Mouse (Mus musculus) ES-CJ7 (cell line): ENCODE data around the gene Dnajc7.
A peak's percentile ranks its signal among the peaks of the same experiment; 100 is the strongest.

Experiments used
- DNase-seq: peaks from one replicate; pipeline ENCODE4 v3.0.0; 2011; ENCODE audit warnings: low read depth, low spot score

The Dnajc7 gene

GRCm38 (mm10) chr11:100619982-100620381, at the start of gene Dnajc7:
Dnajc7 (minus strand) TSS chr11:100620168.
- no peak for DNase-seq

GRCm38 (mm10) chr11:100659806-100660205, 39.8 kb upstream of the Dnajc7 start:
- no peak for DNase-seq

- DNase-seq: no peak
Observed at GRCm38 (mm10) chr11:100656458-100656857, 36.5 kb upstream of the Dnajc7 start.

GRCm38 (mm10) chr11:100655589-100655988, 35.6 kb upstream of the Dnajc7 start:
- peak; percentile 42 for DNase-seq

- no peak for DNase-seq
Observed at GRCm38 (mm10) chr11:100651748-100652147, 31.8 kb upstream of the Dnajc7 start.

- no peak for DNase-seq
Observed at GRCm38 (mm10) chr11:100651205-100651604, 31.2 kb upstream of the Dnajc7 start.

- DNase-seq: no peak
Observed at GRCm38 (mm10) chr11:100648405-100648804, 28.4 kb upstream of the Dnajc7 start.

GRCm38 (mm10) chr11:100646265-100646664, 26.3 kb upstream of the Dnajc7 start:
- DNase-seq: peak; percentile 90

- no peak for DNase-seq
Observed at GRCm38 (mm10) chr11:100643612-100644575, 23.9 kb upstream of the Dnajc7 start.

GRCm38 (mm10) chr11:100640159-100640906, 20.4 kb upstream of the Dnajc7 start:
- peak; percentile 82 for DNase-seq

- no peak for DNase-seq
Observed at GRCm38 (mm10) chr11:100634530-100634929, 14.6 kb upstream of the Dnajc7 start.

- no peak for DNase-seq
Observed at GRCm38 (mm10) chr11:100628862-100629352, 8.9 kb upstream of the Dnajc7 start.

GRCm38 (mm10) chr11:100628056-100628455, 8.1 kb upstream of the Dnajc7 start:
- DNase-seq: no peak

- DNase-seq: peak; percentile 78
Observed at GRCm38 (mm10) chr11:100626701-100627195, 6.8 kb upstream of the Dnajc7 start.

GRCm38 (mm10) chr11:100625754-100626700, 6.1 kb upstream of the Dnajc7 start:
- no peak for DNase-seq

- peak; percentile 61 for DNase-seq
Observed at GRCm38 (mm10) chr11:100623867-100624266, 3.9 kb upstream of the Dnajc7 start.

- peak; percentile 95 for DNase-seq
Observed at GRCm38 (mm10) chr11:100622714-100623113, 2.7 kb upstream of the Dnajc7 start.

- DNase-seq: peak; percentile 99
Observed at GRCm38 (mm10) chr11:100619485-100619975, 438 bp downstream of the Dnajc7 start.

GRCm38 (mm10) chr11:100618761-100619484, 1.0 kb downstream of the Dnajc7 start, which contains the start of gene Nkiras2:
Nkiras2 (plus strand) TSS chr11:100619244.
- peak; percentile 89 for DNase-seq

- peak; percentile 39 for DNase-seq
Observed at GRCm38 (mm10) chr11:100617480-100617879, 2.5 kb downstream of the Dnajc7 start.
